Mouse (Mus musculus) colon, adult 2 months (tissue): ENCODE measurements around the gene Kif2b. TPM values are rescaled to one million over a fixed set of nuclear protein-coding genes. Genes with fewer than 3 reads are reported as not detected.

Source experiments
- polyA plus RNA-seq: library from polyadenylated mRNA; depleted of rRNA; stranded (reverse); fragments of >200 nt; gene quantifications from 2 replicates; pipeline ENCODE4 v1.2.3, GENCODE M21; 2012; rRNA removed

Gene Kif2b
- not detected in 2 replicates for polyA plus RNA-seq

GRCm38 (mm10) chr11:91577317-91577716 lies at the start of gene Kif2b:
Gene Kif2b, minus strand, starts transcription at chr11:91577558.

